Mouse (Mus musculus) v-Abl transformed pro-B cells (cell line): Measurements from ENCODE around the gene Psph.

Experiments used
- in situ Hi-C, 2 experiments: fragments of 400-800 bp; cut with MboI; formaldehyde crosslinking; loops; one replicate each; pipeline ENCODE4 v1.15.1; 2025; ENCODE audit not compliant: unreplicated experiment in 2 of 2

Gene Psph

GRCm38 (mm10) chr5:129740976-129741375 is 46.3 kb downstream of the Psph start:
- in situ Hi-C loops: loop anchor here (5.0 kb wide), 1 partner anchor 129 kb away; no protein-coding TSS in a partner anchor

GRCm38 (mm10) chr5:129731021-129731420 is 56.2 kb downstream of the Psph start:
- in situ Hi-C loops: no loop called here

GRCm38 (mm10) chr5:129730344-129730743 is 56.9 kb downstream of the Psph start:
- in situ Hi-C loops: no loop called here

GRCm38 (mm10) chr5:129729286-129729685 is 58.0 kb downstream of the Psph start:
- in situ Hi-C loops: loop anchor here in 1 of 2 experiments (10.0 kb wide), 1 partner anchor 526 kb away; the partner anchor contains the start of genes Sbds and Tyw1

GRCm38 (mm10) chr5:129726784-129727183 is 60.5 kb downstream of the Psph start:
- in situ Hi-C loops: loop anchor here in 1 of 2 experiments (10.0 kb wide), 1 partner anchor 528 kb away; the partner anchor contains the start of genes Sbds and Tyw1

- in situ Hi-C loops: loop anchor here in 1 of 2 experiments (10.0 kb wide), 1 partner anchor 529 kb away; the partner anchor contains the start of genes Sbds and Tyw1
Measured at GRCm38 (mm10) chr5:129725774-129726392, 61.4 kb downstream of the Psph start.

GRCm38 (mm10) chr5:129724834-129725773 is 62.1 kb downstream of the Psph start, which contains the start of gene Nipsnap2:
Gene Nipsnap2, plus strand, starts transcription at chr5:129725063.
- in situ Hi-C loops: loop anchor here (5.0 to 10.0 kb wide), 4 partner anchors 223 to 713 kb away; partner anchors contain the start of genes Ran (in 1 of the 2), Sbds (in 1 of the 2), Sfswap (in 1 of the 2) and Tyw1 (in 1 of the 2)

- in situ Hi-C loops: loop anchor here (5.0 to 10.0 kb wide), 4 partner anchors 222 to 712 kb away; partner anchors contain the start of genes Ran (in 1 of the 2), Sbds (in 1 of the 2), Sfswap (in 1 of the 2) and Tyw1 (in 1 of the 2)
Measured at GRCm38 (mm10) chr5:129724268-129724667, 63.0 kb downstream of the Psph start.

GRCm38 (mm10) chr5:129720176-129720575 is 67.1 kb downstream of the Psph start:
- in situ Hi-C loops: loop anchor here (5.0 to 10.0 kb wide), 4 partner anchors 218 to 708 kb away; partner anchors contain the start of genes Ran (in 1 of the 2), Sbds (in 1 of the 2), Sfswap (in 1 of the 2) and Tyw1 (in 1 of the 2)

GRCm38 (mm10) chr5:129717016-129717415 is 70.2 kb downstream of the Psph start:
- in situ Hi-C loops: loop anchor here in 1 of 2 experiments (5.0 to 10.0 kb wide), 2 partner anchors 212 to 540 kb away; partner anchors contain the start of genes Sbds, Sfswap and Tyw1
